Mouse (Mus musculus): ENCODE results near the gene Krtap4-2. TPM values are rescaled to one million over a fixed set of nuclear protein-coding genes. Genes with fewer than 3 reads are reported as not detected.
"Not testable (repeated sequence)": the region's sequence is repeated elsewhere in the genome, so short reads cannot be mapped to it uniquely, and the experiment has no call there.

The Krtap4-2 gene
- polyA plus RNA-seq (2016; fragmentation: Nextera tagmentation; extraction: Ambion mirVana): not detected in 2 replicates

- no peak for DNase-seq (ENCODE audit: low spot score)
- 43% methylated on average over 8 of the region's 8 CpGs for WGBS
- Histone ChIP-seq H3K4me1 (replicated peaks) (peaks cover 4% of the 10 kb centered on the region), H3K4me3 (no peak within 1 kb of the TSS), H3K27me3 (ENCODE audit: insufficient read depth, poor library complexity, severe bottlenecking) (no peaks in the 10 kb centered on the region), H3K27ac (no peak within 1 kb of the TSS), H3K36me3 (no peaks in the 10 kb centered on the region), H3K9me3 (no peaks in the 10 kb centered on the region)
These were observed at the start of gene Krtap4-2 for GRCm38 (mm10) chr11:99634653-99635134. Gene Krtap4-2, minus strand, starts transcription at chr11:99635084.

DNA sequence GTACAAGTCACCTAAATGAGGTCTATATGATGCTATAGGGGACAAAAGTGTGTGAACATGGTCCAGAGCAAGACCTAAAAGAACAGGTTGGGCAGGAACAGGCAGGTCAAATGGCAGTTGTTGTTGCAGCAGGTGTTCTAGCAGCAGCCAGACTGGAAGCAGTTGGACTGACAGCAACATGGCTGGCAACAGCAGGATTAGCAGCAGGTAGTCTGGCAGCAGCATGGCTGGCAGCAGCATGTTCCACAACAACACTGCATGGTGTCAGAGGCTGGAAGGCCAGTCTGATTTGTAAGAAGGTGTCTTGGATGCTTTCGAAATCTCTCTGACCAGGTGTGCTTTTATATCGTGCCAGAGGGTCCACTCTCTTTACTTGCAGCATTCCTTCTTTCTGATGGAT lies 48.6 kb upstream of the Krtap4-2 start:
- Histone ChIP-seq H3K36me3 (no peaks in the 10 kb centered on the region), H3K27me3 (ENCODE audit: insufficient read depth, poor library complexity, severe bottlenecking) (no peaks in the 10 kb centered on the region), H3K4me1 (replicated peaks) (no peaks in the 10 kb centered on the region), H3K27ac (no peak overlapping the region), H3K4me3 (no peak overlapping the region), H3K9me3 (no peaks in the 10 kb centered on the region)
- no peak for DNase-seq (ENCODE audit: low spot score)
- WGBS: 91% methylated on average over 2 of the region's 2 CpGs

GRCm38 (mm10) chr11:99665860-99666259 lies 31.0 kb upstream of the Krtap4-2 start, which contains the start of gene Krtap4-6:
Gene Krtap4-6, minus strand, starts transcription at chr11:99665960.
- no peak for DNase-seq (ENCODE audit: low spot score)
- no peak within 1 kb of the TSS for H3K27ac ChIP-seq
- H3K4me1 ChIP-seq (replicated peaks): no peaks in the 10 kb centered on the region

GRCm38 (mm10) chr11:99662802-99663201 lies 27.9 kb upstream of the Krtap4-2 start:
- Histone ChIP-seq H3K27me3 (ENCODE audit: insufficient read depth, poor library complexity, severe bottlenecking) (no peaks in the 10 kb centered on the region), H3K36me3 (no peaks in the 10 kb centered on the region), H3K4me3 (no peak overlapping the region), H3K4me1 (replicated peaks) (no peaks in the 10 kb centered on the region), H3K9me3 (0 out of 2 replicates have a peak, but pooled peaks cover 2% of the 10 kb centered on the region), H3K27ac (no peak overlapping the region)
- DNase-seq (ENCODE audit: low spot score): no peak
- 89% methylated on average over 10 of the region's 10 CpGs for WGBS

More at GRCm38 (mm10) chr11:99665860-99666259, 31.0 kb upstream of the Krtap4-2 start, which contains the start of gene Krtap4-6:
- Histone ChIP-seq H3K9me3 (0 out of 2 replicates have a peak, but pooled peaks cover 2% of the 10 kb centered on the region), H3K36me3 (no peaks in the 10 kb centered on the region), H3K27me3 (ENCODE audit: insufficient read depth, poor library complexity, severe bottlenecking) (no peaks in the 10 kb centered on the region), H3K4me3 (no peak within 1 kb of the TSS)

DNA sequence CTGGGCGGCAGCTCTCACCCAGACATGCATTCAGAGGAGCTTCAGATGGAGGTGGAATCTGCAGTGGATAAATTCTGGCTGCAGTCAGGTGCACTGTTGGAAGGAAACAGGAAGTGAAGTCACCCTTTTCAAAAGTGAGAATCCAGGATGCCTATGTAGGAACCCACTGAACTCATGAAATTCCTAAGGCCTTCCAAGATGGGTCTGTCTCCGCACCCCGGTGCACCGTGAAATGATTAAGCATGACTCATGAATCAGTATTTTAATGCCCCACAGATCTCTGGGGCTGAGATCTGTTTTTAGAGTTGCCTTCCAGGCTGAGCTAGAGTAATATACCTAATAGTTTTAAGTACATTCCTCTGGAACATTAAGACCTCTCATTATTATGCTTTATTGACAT lies 24.4 kb upstream of the Krtap4-2 start:
- 89% methylated on average over 4 of the region's 4 CpGs for WGBS
- no peak for DNase-seq (ENCODE audit: low spot score)
- Histone ChIP-seq H3K9me3 (no peaks in the 10 kb centered on the region), H3K4me1 (replicated peaks) (0 out of 2 replicates have a peak, but pooled peaks cover 3% of the 10 kb centered on the region), H3K27ac (no peak overlapping the region), H3K4me3 (no peak overlapping the region), H3K27me3 (ENCODE audit: insufficient read depth, poor library complexity, severe bottlenecking) (no peaks in the 10 kb centered on the region), H3K36me3 (no peaks in the 10 kb centered on the region)

- DNase-seq (ENCODE audit: low spot score); H3K4me1 ChIP-seq (replicated peaks); H3K27ac ChIP-seq; H3K9me3 ChIP-seq; H3K27me3 ChIP-seq (ENCODE audit: insufficient read depth, poor library complexity, severe bottlenecking); H3K36me3 ChIP-seq; H3K4me3 ChIP-seq: not testable (repeated sequence)
- 68% methylated on average over 10 of the region's 10 CpGs for WGBS
These were observed 23.7 kb upstream of the Krtap4-2 start, which contains the start of gene Gm11563 for GRCm38 (mm10) chr11:99658467-99659010. Gene Gm11563, minus strand, starts transcription at chr11:99658960.

- Histone ChIP-seq H3K27me3 (ENCODE audit: insufficient read depth, poor library complexity, severe bottlenecking) (no peaks in the 10 kb centered on the region), H3K4me1 (replicated peaks) (0 out of 2 replicates have a peak, but pooled peaks cover 3% of the 10 kb centered on the region), H3K4me3 (no peak overlapping the region), H3K27ac (no peak overlapping the region), H3K9me3 (no peaks in the 10 kb centered on the region), H3K36me3 (no peaks in the 10 kb centered on the region)
- WGBS: 47% methylated on average over 5 of the region's 5 CpGs
- DNase-seq (ENCODE audit: low spot score): no peak
These were observed 22.2 kb upstream of the Krtap4-2 start for GRCm38 (mm10) chr11:99657051-99657450.

DNA sequence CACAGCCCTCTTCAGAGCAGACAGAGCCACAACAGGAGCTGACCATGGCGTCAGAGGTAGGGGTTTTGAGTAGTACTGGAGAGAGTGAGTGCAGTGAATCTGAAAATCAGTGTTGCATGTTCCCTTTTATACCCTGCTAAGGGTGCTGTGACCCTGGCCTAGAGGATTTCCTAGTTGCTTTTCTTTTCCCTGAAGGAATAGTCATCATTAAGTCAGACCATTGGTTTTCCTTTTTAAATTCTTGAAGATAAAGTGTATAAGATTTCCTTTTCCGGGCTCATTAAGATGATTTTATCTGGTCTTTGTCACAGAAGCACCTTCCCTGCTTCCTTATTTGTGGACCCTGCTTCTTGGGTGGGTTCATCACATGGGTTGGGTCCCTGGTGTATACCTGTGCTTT lies 15.3 kb upstream of the Krtap4-2 start, which contains the start of gene Gm11555:
Gm11555 (minus strand) TSS at position 101 of the 400 bp plus-strand sequence.
- DNase-seq (ENCODE audit: low spot score): no peak
- no peaks in the 10 kb centered on the region for H3K27me3 ChIP-seq (ENCODE audit: insufficient read depth, poor library complexity, severe bottlenecking)
- H3K27ac ChIP-seq: no peak within 1 kb of the TSS
- no peaks in the 10 kb centered on the region for H3K9me3 ChIP-seq
- no peak within 1 kb of the TSS for H3K4me3 ChIP-seq
- H3K4me1 ChIP-seq (replicated peaks): no peaks in the 10 kb centered on the region
- 83% methylated on average over 2 of the region's 2 CpGs for WGBS
- H3K36me3 ChIP-seq: no peaks in the 10 kb centered on the region

DNA sequence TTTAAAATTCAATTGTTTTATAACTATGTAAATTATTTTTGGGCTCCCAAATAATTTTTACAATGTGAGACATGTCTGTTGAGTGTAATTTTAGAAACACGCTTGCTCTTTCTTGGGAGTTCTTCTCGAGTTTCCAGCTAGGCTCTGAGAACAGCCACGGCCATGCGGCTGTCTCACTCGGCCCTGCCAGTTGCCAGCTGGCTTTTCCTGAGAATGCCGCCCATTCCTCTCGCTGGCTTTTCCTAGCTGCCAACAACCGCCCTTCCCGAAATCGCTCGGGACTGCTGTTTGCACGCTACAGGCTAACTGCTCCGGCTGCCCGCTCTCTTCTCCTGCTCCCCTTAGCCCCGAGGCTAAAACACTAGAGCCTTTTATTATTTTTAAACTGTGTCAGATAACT lies 11.6 kb upstream of the Krtap4-2 start:
- DNase-seq (ENCODE audit: low spot score): no peak
- WGBS: 90% methylated on average over 15 of the region's 15 CpGs

DNA sequence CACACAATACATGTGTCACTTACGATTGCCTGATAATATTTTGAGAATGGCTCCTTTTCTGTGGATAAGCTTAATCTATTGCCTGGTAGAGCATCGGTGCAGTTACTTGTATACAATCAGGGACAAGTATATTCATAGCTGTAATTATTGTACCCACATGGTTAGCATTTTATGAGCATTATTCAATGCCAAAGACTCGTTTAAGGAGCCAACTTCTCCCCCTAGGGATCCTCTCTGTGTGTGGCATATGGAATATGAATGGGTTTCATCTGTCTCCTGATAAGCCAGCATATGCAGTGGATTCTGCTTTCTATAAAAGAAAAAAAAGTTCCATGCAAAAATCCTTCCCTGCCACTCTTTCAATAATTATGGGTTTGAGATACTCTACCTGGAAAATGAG lies 9.5 kb upstream of the Krtap4-2 start:
- Histone ChIP-seq H3K9me3 (no peaks in the 10 kb centered on the region), H3K4me3 (no peak overlapping the region), H3K36me3 (no peaks in the 10 kb centered on the region), H3K4me1 (replicated peaks) (no peaks in the 10 kb centered on the region), H3K27me3 (ENCODE audit: insufficient read depth, poor library complexity, severe bottlenecking) (no peaks in the 10 kb centered on the region), H3K27ac (no peak overlapping the region)
- no peak for DNase-seq (ENCODE audit: low spot score)
- 83% methylated on average over 3 of the region's 3 CpGs for WGBS

More for the DNA sequence above, 11.6 kb upstream of the Krtap4-2 start:
- Histone ChIP-seq H3K27ac (no peak overlapping the region), H3K36me3 (no peaks in the 10 kb centered on the region), H3K4me1 (replicated peaks) (no peaks in the 10 kb centered on the region), H3K4me3 (no peak overlapping the region), H3K9me3 (no peaks in the 10 kb centered on the region), H3K27me3 (ENCODE audit: insufficient read depth, poor library complexity, severe bottlenecking) (no peaks in the 10 kb centered on the region)

GRCm38 (mm10) chr11:99643635-99644139 lies 8.8 kb upstream of the Krtap4-2 start, which contains the start of gene Krtap4-7:
Gene Krtap4-7, minus strand, starts transcription at chr11:99644089.
- H3K4me1 ChIP-seq (replicated peaks); DNase-seq (ENCODE audit: low spot score); H3K36me3 ChIP-seq; H3K27ac ChIP-seq; H3K27me3 ChIP-seq (ENCODE audit: insufficient read depth, poor library complexity, severe bottlenecking); H3K4me3 ChIP-seq; H3K9me3 ChIP-seq: not testable (repeated sequence)
- WGBS: 81% methylated on average over 9 of the region's 9 CpGs

DNA sequence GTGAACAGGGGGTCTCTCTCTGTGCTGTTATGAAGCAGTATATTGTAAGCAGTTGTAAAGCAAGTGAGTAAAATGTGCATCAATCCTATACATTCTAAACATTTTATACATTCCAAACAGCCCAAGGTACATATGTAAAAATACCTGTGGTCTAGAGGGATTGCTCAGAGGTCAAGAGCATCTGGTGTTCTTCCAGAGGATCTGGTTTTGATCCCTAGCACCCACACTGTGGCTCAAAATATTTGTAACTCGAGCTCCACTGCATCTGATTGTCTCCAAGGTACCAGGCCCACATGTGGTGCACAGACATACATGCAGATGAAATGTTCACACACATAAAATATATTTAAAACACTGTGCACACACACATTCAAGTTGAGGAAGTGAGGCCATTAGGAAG lies 6.0 kb upstream of the Krtap4-2 start:
- no peak overlapping the region for H3K4me3 ChIP-seq
- no peaks in the 10 kb centered on the region for H3K4me1 ChIP-seq (replicated peaks)
- H3K36me3 ChIP-seq: no peaks in the 10 kb centered on the region
- WGBS: 48% methylated on average over 1 of the region's 1 CpGs
- no peak overlapping the region for H3K27ac ChIP-seq
- DNase-seq (ENCODE audit: low spot score): no peak
- no peaks in the 10 kb centered on the region for H3K9me3 ChIP-seq
- no peaks in the 10 kb centered on the region for H3K27me3 ChIP-seq (ENCODE audit: insufficient read depth, poor library complexity, severe bottlenecking)

DNA sequence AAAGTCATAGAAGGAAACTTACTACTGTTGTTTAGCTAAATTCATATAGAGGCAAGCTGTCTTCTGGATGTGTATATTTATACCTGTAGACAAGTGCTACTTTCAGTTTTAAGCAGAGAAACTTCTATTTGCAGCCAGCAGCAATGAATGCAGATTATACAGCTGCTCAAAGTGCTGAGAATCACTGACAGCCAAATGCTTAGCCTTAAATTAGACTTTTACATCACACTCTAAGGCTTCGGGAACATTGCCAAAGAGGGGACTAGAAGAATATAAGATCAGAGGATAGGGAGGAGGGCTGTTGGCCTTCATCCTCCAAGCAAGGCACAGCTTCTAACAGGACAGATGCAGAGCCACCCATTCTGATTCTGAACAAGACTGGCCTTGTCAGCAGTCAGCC lies 2.2 kb upstream of the Krtap4-2 start:
- Histone ChIP-seq H3K4me1 (replicated peaks) (peaks cover 4% of the 10 kb centered on the region), H3K36me3 (no peaks in the 10 kb centered on the region), H3K4me3 (no peak overlapping the region), H3K9me3 (no peaks in the 10 kb centered on the region), H3K27ac (no peak overlapping the region), H3K27me3 (ENCODE audit: insufficient read depth, poor library complexity, severe bottlenecking) (no peaks in the 10 kb centered on the region)
- 90% methylated on average over 1 of the region's 1 CpGs for WGBS
- DNase-seq (ENCODE audit: low spot score): no peak

Measured in hindbrain, embryonic 10.5 days (tissue).